Mouse (Mus musculus) kidney, adult 2 months (tissue): ENCODE results near the gene Dis3l2.

ENCODE experiments used
- CTCF ChIP-seq: fragments of 200-500 bp; conservative IDR thresholded peaks from 2 replicates; pipeline ENCODE4 v1.5.1; 2011; ENCODE audit warnings: low read depth, mild to moderate bottlenecking, control low read depth, low read length, moderate library complexity, mixed read lengths; ENCODE audit not compliant: insufficient read depth, insufficient read length
- POLR2A ChIP-seq: fragments of 200-500 bp; IDR thresholded peaks from one replicate; pipeline ENCODE4 v1.6.1; 2011; ENCODE audit warnings: low read depth, low read length, control low read depth

GRCm38 (mm10) chr1:86700367-86700766 lies 3.2 kb upstream of the Dis3l2 start:
- TF ChIP-seq CTCF: no peak
- no peak for TF ChIP-seq POLR2A
